Mouse (Mus musculus) frontal cortex, postnatal 14 days (tissue): ENCODE measurements at regions not wholly inside any gene's neighbourhood (a gene's known extent, or its start where the extent isn't known, plus 50 kb on each side); places are given as distances from the start of the nearest gene placed in this dataset.
"Not testable (repeated sequence)": the region's sequence is repeated elsewhere in the genome, so short reads cannot be mapped to it uniquely, and the experiment has no call there.

Source experiments
- DNase-seq, 2 experiments: peaks; one replicate each; pipeline ENCODE4 v3.0.0; 2022; ENCODE audit warnings: low spot score in 2 of 2

GRCm38 (mm10) chr2:123655551-123655950 is 434.2 kb upstream of the Sema6d start:
- DNase-seq: no peak

- DNase-seq: no peak
Observed at GRCm38 (mm10) chr2:123688290-123689030, 401.3 kb upstream of the Sema6d start.

GRCm38 (mm10) chr2:123689801-123690200 is 400.0 kb upstream of the Sema6d start:
- DNase-seq: no peak

DNA sequence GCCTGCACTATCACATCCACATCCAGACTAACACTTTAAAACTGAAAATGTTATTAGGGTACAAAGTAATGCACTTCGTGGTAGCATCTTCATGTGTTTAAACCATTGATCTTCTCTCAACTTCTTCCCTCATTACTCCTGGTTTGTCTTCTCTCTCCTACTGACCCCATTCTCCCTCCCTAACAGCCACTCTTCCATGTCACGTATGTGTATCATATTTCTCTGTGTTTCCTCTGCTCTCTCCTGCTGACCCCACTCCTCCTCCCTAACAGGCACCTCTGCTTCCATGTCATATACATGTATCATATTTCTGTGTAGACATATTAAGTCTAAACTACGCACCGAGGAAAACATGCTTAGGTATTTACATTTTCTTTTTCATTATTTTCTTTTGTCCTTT is 350.1 kb upstream of the Sema6d start:
- DNase-seq: no peak

GRCm38 (mm10) chr2:123740541-123740940 is 349.2 kb upstream of the Sema6d start:
- DNase-seq: no peak

DNA sequence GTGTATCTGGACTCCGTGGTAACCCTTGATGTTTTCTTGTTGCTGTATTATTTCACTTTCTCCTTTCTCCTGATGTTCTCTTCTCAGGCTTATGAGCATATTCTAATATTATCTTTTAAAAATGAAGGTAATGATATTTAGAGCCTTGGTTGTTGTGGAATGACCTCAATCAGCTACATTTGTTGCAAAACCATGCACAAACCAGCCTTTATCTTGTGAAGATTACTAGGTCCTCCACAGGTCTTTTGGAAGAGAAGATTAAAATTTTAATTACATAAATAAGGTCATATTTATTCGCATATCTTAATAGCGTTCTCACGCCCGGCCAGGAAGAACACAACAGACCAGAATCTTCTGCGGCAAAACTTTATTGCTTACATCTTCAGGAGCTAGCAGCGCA is 335.5 kb upstream of the Sema6d start:
- DNase-seq: no peak

GRCm38 (mm10) chr2:123754656-123755499 is 334.9 kb upstream of the Sema6d start:
- DNase-seq: not testable (repeated sequence)

DNA sequence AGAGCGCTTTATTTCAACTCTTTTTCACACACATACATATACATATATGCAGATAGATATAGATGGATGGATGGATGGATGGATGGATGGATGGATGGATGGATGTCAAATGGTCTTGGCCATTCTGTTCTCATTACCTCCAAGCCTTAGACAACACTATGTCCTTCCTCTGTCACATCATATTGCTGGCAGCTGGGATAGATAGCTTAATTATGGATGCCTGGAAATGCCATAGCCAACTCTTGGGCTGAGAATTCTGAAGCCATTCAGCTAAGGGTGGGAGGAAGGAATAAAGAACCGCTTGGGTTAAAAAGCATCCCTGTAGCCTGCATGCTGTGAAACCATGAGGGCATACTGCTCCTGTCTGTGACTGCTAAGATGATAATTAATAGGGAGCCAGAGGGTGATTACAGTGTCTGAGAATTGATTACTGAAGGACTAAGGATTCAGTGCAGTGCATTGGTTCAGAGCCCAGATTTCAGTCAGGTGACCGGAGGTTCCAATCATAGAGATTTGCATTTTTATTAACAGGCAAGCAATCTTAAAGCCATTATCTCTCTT is 290.5 kb upstream of the Sema6d start:
- no peak for DNase-seq

- no peak for DNase-seq
Observed at GRCm38 (mm10) chr2:123805646-123806045, 284.1 kb upstream of the Sema6d start.

DNA sequence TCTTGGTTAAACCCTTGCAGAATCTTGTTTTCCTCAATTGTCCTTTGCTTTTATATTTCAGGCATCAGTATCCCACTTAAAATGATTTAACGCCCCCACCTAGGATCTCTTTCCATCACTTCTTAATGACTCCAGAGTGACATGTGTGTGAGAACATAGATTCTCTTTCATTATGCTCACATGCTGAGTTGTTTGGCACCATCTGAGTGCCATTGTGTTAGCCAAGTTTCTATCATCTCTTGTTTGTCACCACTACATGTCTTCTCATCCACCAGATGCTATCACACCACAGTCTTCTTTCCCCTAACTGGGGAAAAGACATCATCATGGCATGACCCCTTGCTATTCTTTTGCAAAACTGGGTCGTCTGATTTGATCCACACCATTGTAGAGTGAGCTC is 283.4 kb upstream of the Sema6d start:
- no peak for DNase-seq

DNA sequence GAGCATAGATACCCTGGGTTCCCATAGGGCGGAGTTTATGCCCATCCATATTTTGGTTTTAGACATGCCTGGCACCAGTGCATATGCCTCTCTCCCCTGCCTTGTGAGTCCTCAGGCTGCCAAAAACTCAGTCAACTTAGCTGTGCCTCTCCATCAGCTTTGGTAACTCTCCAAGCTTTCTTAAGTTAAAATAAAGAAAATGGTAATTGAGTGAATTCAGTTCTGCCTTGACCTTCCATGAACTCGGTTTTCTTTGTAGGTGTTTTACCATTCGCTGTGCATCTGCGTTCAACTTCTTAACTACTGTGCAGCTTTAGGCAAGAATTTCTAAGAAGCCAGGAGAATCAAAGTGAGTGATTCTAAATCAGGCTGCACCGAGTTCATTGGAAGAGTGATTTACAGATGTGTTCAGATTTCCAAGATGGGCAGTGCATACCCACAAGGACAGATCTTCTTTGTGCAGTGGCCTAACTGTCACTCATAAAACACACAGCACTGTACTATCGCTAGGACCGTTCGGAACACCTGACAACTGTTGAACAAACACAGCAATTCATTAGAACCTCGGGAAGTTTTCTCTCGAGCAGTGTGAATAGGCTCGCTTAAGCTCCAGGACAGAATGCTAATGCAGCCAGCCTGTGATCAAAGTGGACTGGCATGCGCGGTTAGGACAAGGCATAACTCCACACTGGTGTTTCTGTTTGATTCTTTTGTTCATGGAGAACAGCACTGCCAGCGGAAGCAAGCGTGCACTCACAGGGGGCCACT is 276.4 kb upstream of the Sema6d start:
- peak; percentile 34 to 68 for DNase-seq

DNA sequence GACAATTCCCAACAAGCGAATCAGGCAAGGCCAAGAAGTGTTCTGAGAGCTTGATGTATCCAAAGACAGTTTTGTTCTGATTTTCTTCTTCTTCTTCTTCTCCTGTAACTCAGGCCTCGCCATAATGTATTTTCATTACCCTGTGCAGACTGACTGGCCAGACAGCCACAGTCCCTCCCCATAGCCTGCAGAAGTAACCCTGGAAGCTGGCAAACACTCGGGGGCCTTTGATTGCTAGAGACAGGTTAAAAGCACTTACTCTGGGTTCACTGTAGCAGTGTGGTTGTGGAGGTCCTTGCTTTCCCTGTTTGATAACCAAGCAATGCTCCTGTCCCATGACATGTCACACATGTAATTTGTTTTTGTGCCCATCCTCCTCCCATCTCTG is 275.8 kb upstream of the Sema6d start:
- no peak for DNase-seq

GRCm38 (mm10) chr2:123816627-123817026 is 273.1 kb upstream of the Sema6d start:
- DNase-seq: no peak

DNA sequence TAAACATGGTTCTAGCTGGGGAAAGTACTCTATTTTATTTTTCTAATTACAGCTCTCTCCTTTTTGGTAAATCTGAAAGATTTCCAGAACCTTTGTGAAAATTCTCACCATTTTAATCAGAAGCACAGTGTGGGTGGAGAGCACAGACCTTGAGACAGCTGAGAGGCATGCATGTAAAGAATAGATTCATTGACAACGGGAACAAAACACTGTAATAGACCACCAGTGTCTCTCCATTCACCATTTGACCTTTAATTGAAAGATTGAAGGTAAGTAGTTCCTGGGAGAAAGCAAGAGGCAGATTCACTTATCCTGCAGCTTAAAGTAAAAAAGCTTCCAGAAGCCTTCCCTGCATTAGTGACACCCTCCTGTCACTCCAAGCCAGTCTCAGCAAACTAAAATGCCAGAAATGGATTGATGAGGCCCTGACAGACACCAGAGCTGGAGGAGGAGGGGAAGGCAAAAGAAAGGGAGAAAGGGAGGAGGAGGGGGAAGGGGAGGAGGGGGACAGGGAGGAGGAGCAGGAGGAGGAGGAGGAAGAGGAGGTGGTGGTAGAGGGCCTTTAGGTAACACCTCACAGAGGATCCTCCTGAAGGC is 256.1 kb upstream of the Sema6d start:
- no peak for DNase-seq
